12 mouse cellular contexts compared by ENCODE assay signal in the genomic region with DNA sequence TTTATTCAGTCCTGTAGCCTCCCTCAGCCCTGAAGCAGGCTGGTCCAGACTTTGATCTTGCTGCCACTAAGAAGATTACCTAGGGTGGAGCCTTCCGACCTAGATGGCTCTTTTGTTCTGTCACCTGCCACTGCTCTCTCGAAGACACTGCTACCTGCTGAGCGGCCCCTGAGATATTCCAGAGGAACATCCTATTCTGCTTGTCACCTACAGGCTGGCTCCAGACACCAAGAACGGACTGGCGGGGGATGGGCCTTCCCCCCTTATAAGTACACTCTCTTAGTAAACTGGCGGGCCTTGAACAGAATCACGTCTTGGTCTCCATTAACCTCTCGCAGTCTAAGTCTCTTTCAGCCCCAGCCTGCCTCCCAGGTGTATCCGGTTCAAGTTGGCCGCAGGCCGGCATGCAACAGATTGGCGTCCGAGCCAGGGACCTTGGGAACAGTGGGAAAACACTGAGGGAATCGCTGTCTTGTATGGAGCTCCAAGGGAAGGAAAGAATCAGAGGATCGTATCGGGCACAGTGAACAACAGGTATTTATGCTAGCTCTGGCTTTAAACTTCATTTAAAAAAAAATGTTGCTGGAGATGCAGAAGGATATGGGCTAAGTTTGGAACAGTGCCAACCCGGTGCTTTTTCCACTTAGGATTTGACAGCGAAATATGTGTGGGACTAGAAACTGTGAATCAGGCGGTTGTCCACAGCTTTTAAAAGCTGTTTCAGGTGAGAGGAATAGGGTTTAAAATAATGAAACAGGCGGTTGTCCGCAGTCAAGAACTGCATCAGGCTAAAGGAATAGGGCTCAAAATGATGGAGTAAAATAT. TPM values are rescaled to one million over a fixed set of nuclear protein-coding genes. Genes with fewer than 3 reads are reported as not detected.
DNase-seq lines count a peak whose midpoint lies in the region; ATAC-seq and TF ChIP-seq lines count a peak whose summit lies in the region.
"Not testable (repeated sequence)": the region's sequence is repeated elsewhere in the genome, so short reads cannot be mapped to it uniquely, and the experiment has no call there.
"Had no signal": no experiment of that assay in that cellular context is flagged by ENCODE, and none has a peak within 500 bp of the region (broad histone marks: within the 10 kb centered on the region; RNA-seq: fewer than 3 reads in every experiment).

No protein-coding gene starts in this region.

- intact Hi-C loops in left cerebral cortex, postnatal 10 days (cut with DNase I): not testable (repeated sequence)

- not testable (repeated sequence) for TF ChIP-seq CTCF in forebrain, postnatal 0 days (IDR thresholded peaks at IDR 0.05; ENCODE audit: low read depth)

- H3K36me3 ChIP-seq in forebrain, postnatal 0 days (ENCODE audit: insufficient read depth); heart, embryonic 14.5 days (ENCODE audit: control insufficient read depth, insufficient read depth, low read length); intestine, embryonic 14.5 days (ENCODE audit: control insufficient read depth, insufficient read depth, low read length): not testable (repeated sequence)

- not testable (repeated sequence) for H3K27ac ChIP-seq in forebrain, postnatal 0 days (ENCODE audit: low read depth, low read length); heart, embryonic 14.5 days (replicated peaks in 1 of 2; ENCODE audit: control insufficient read depth in 1 of 2, insufficient read depth in 1 of 2, low read depth in 2 of 2, low read length in 2 of 2); intestine, embryonic 14.5 days (ENCODE audit: low read depth)

- not testable (repeated sequence) for H3K9me3 ChIP-seq in forebrain, postnatal 0 days (ENCODE audit: low read length); heart, embryonic 14.5 days (ENCODE audit: control insufficient read depth, low read length); intestine, embryonic 14.5 days (ENCODE audit: control insufficient read depth, low read length)

- WGBS in forebrain, postnatal 0 days: 30% methylated on average over 21 of the region's 21 CpGs
- WGBS in heart, embryonic 14.5 days: 18% methylated on average over 21 of the region's 21 CpGs
- 30% methylated on average over 21 of the region's 21 CpGs for WGBS in intestine, embryonic 14.5 days

- not testable (repeated sequence) for H3K4me1 ChIP-seq in forebrain, postnatal 0 days (ENCODE audit: insufficient read depth); heart, embryonic 14.5 days (ENCODE audit: control insufficient read depth in 2 of 2, insufficient read depth in 2 of 2, low read length in 2 of 2); intestine, embryonic 14.5 days (replicated peaks; ENCODE audit: control insufficient read depth, insufficient read depth, low read length)

- not testable (repeated sequence) for H3K27me3 ChIP-seq in forebrain, postnatal 0 days (ENCODE audit: insufficient read depth, low read length); heart, embryonic 14.5 days (ENCODE audit: control insufficient read depth, insufficient read depth, low read length); intestine, embryonic 14.5 days (replicated peaks; ENCODE audit: control insufficient read depth, insufficient read depth, low read length)

- not testable (repeated sequence) for H3K9ac ChIP-seq in forebrain, postnatal 0 days; heart, embryonic 14.5 days (ENCODE audit: low read length); intestine, embryonic 14.5 days (ENCODE audit: low read length)

- H3K4me3 ChIP-seq in forebrain, postnatal 0 days (ENCODE audit: low read depth, low read length); intestine, embryonic 14.5 days (ENCODE audit: low read depth, low read length): not testable (repeated sequence)
- H3K4me3 ChIP-seq in heart, embryonic 14.5 days (ENCODE audit: control insufficient read depth in 1 of 2, insufficient read depth in 1 of 2, low read depth in 1 of 2, low read length in 2 of 2): peak overlapping the region; percentile 25 to 34

- peak; percentile 71 for DNase-seq in R1 (ENCODE audit: low read depth, low spot score)
- DNase-seq in embryo, embryonic 10.5 days (ENCODE audit: low spot score): peak; percentile 7
- peak; percentile 8 for DNase-seq in forebrain, postnatal 0 days
- not testable (repeated sequence) for DNase-seq in intestine, embryonic 14.5 days (ENCODE audit: low spot score)
- peak; percentile 17 to 44 for DNase-seq in left cerebral cortex, postnatal 10 days (ENCODE audit: extremely low spot score in 1 of 2, low spot score in 2 of 2)
- peak; percentile 3 to 28 for DNase-seq in lung, postnatal 4 days
- DNase-seq in right cerebral cortex, adult 2 months (ENCODE audit: low spot score in 2 of 2): peak; percentile 49 to 61

- ATAC-seq in forebrain, postnatal 0 days; heart, embryonic 14.5 days (ENCODE audit: insufficient number of reproducible peaks, insufficient read depth, low FRiP score, low read depth); intestine, embryonic 14.5 days (replicated peaks; ENCODE audit: low FRiP score, low TSS enrichment, low read depth): not testable (repeated sequence)

- peak overlapping the region; percentile 35 for H3K4me2 ChIP-seq in forebrain, postnatal 0 days (ENCODE audit: low read depth)
- peak overlapping the region; percentile 62 for H3K4me2 ChIP-seq in heart, embryonic 14.5 days (ENCODE audit: low read length)
- peak overlapping the region; percentile 18; the same call in 1 of the 2 replicates for H3K4me2 ChIP-seq in intestine, embryonic 14.5 days (ENCODE audit: low read length)

RNA-seq across cellular contexts. Expression of gene Asnsd1, which starts 41.6 kb away (rescaled TPM):
- 43.8 and 46.0 TPM in 2 replicates for total RNA-seq in forebrain, postnatal 0 days (2014; rRNA removed)
- polyA plus RNA-seq in forebrain, postnatal 0 days (2015; fragmentation: Nextera tagmentation; extraction: Ambion mirVana): 50.9 and 51.0 TPM in 2 replicates
- polyA plus RNA-seq in heart, embryonic 14.5 days (2014; fragmentation: Nextera tagmentation; extraction: Ambion mirVana): 66.7 and 68.8 TPM in 2 replicates
- 78.6 and 80.8 TPM in 2 replicates for polyA plus RNA-seq in intestine, embryonic 14.5 days (2014; fragmentation: Nextera tagmentation; extraction: Ambion mirVana)
- 10 to 100 TPM; 30.2 to 33.2 TPM for total RNA-seq in left cerebral cortex, postnatal 10 days (2021)

RNA-seq across cellular contexts. Expression of gene Gm28551, which starts 41.7 kb away (rescaled TPM):
- total RNA-seq in forebrain, postnatal 0 days (2014; rRNA removed): 1.00 and 1.5 TPM in 2 replicates
- polyA plus RNA-seq in forebrain, postnatal 0 days (2015; fragmentation: Nextera tagmentation; extraction: Ambion mirVana): 1.5 and 2.1 TPM in 2 replicates
- polyA plus RNA-seq in heart, embryonic 14.5 days (2014; fragmentation: Nextera tagmentation; extraction: Ambion mirVana): 0.20 and 0.49 TPM in 2 replicates
- polyA plus RNA-seq in intestine, embryonic 14.5 days (2014; fragmentation: Nextera tagmentation; extraction: Ambion mirVana): 0.71 and 1.0 TPM in 2 replicates
- under 1 TPM; 0.19 to 0.30 TPM for total RNA-seq in left cerebral cortex, postnatal 10 days (2021)
- total RNA-seq: adrenal gland, postnatal 25 days; layer of hippocampus, postnatal 25 days; monocyte, adult 5-6 weeks had no signal
- polyA plus RNA-seq: lung, adult 2 months had no signal

RNA-seq across cellular contexts. Expression of gene Asdurf, which starts 41.7 kb away (rescaled TPM):
- total RNA-seq in forebrain, postnatal 0 days (2014; rRNA removed): not detected in 2 replicates
- 5.9 and 14.1 TPM in 2 replicates for polyA plus RNA-seq in forebrain, postnatal 0 days (2015; fragmentation: Nextera tagmentation; extraction: Ambion mirVana)
- polyA plus RNA-seq in heart, embryonic 14.5 days (2014; fragmentation: Nextera tagmentation; extraction: Ambion mirVana): 5.5 and 7.6 TPM in 2 replicates
- polyA plus RNA-seq in intestine, embryonic 14.5 days (2014; fragmentation: Nextera tagmentation; extraction: Ambion mirVana): 5.1 TPM in 1 of 2 replicates, not detected in the other
- 1 to 10 TPM in 1 of 2 experiments, not detected in 1; 8.8 TPM for total RNA-seq in left cerebral cortex, postnatal 10 days (2021)
- total RNA-seq: adrenal gland, postnatal 25 days had no signal
- polyA plus RNA-seq: lung, adult 2 months had no signal
